Mouse (Mus musculus) G1E (cell line): ENCODE data around the gene Grik3. TPM values are rescaled to one million over a fixed set of nuclear protein-coding genes. Genes with fewer than 3 reads are reported as not detected.

Experiments used
- ATAC-seq: 2 replicates; pipeline ENCODE4 v1.8.0; 2016; ENCODE audit warnings: mild to moderate bottlenecking; ENCODE audit not compliant: insufficient number of reproducible peaks, poor library complexity, low FRiP score, severe bottlenecking; ENCODE audit errors: extremely low read depth
- DNase-seq: peaks from one replicate; pipeline ENCODE4 v3.0.0; 2012; ENCODE audit warnings: low spot score
- H3K27me3 ChIP-seq: 2 replicates; pipeline ENCODE4 v1.6.1; 2012; ENCODE audit warnings: mild to moderate bottlenecking, low read length, inconsistent platforms; ENCODE audit not compliant: insufficient read depth
- H3K36me3 ChIP-seq: replicated peaks from 2 replicates; pipeline ENCODE3; 2012; ENCODE audit warnings: mild to moderate bottlenecking, inconsistent platforms
- H3K4me1 ChIP-seq: 2 replicates; pipeline ENCODE4 v1.6.1; 2012; ENCODE audit warnings: low read depth, low read length, inconsistent platforms, mixed read lengths; ENCODE audit not compliant: insufficient read depth
- H3K4me3 ChIP-seq: 2 replicates; pipeline ENCODE4 v1.5.1; 2012; ENCODE audit warnings: low read depth, mild to moderate bottlenecking, inconsistent platforms, low read length, moderate library complexity, mixed read lengths
- H3K9me3 ChIP-seq: replicated peaks from 2 replicates; pipeline ENCODE4 v1.6.1; 2012; ENCODE audit warnings: inconsistent platforms
- CTCF ChIP-seq: IDR thresholded peaks from 2 replicates; pipeline ENCODE4 v1.5.1; 2012; ENCODE audit warnings: low read depth, low read length, inconsistent platforms, mixed read lengths
- GATA1 ChIP-seq: IDR thresholded peaks from 2 replicates; pipeline ENCODE4 v1.6.1; 2012; ENCODE audit warnings: borderline replicate concordance, low read length, inconsistent platforms, mixed read lengths
- GATA2 ChIP-seq: IDR thresholded peaks from 2 replicates; pipeline ENCODE4 v1.6.1; 2012; ENCODE audit warnings: low read depth, low read length, inconsistent platforms, borderline replicate concordance
- POLR2AphosphoS5 ChIP-seq: IDR thresholded peaks from 2 replicates; pipeline ENCODE4 v1.6.1; 2012; ENCODE audit warnings: low read depth, low read length, inconsistent platforms; ENCODE audit not compliant: insufficient replicate concordance
- TAL1 ChIP-seq: conservative IDR thresholded peaks from 2 replicates; pipeline ENCODE4 v1.6.1; 2012; ENCODE audit warnings: low read depth, low read length, inconsistent platforms, mixed read lengths
- polyA plus RNA-seq: library from polyadenylated mRNA; stranded (reverse); fragments of >175 nt; gene quantifications from 2 replicates; pipeline ENCODE4 v1.2.3, GENCODE M21; 2012
- total RNA-seq, 2 experiments: library from RNA; stranded (forward) in 1 of 2; stranded (reverse) in 1 of 2; fragments of 200-1000 nt in 1 of 2; fragments of >200 nt in 1 of 2; fragmentation: Nextera tagmentation in 1 of 2; gene quantifications; 2 replicates each; pipeline ENCODE4 v1.2.3; 2014 to 2017

Gene Grik3
- total and polyA plus RNA-seq, 3 experiments: 0.05 TPM; not detected in 2

DNA sequence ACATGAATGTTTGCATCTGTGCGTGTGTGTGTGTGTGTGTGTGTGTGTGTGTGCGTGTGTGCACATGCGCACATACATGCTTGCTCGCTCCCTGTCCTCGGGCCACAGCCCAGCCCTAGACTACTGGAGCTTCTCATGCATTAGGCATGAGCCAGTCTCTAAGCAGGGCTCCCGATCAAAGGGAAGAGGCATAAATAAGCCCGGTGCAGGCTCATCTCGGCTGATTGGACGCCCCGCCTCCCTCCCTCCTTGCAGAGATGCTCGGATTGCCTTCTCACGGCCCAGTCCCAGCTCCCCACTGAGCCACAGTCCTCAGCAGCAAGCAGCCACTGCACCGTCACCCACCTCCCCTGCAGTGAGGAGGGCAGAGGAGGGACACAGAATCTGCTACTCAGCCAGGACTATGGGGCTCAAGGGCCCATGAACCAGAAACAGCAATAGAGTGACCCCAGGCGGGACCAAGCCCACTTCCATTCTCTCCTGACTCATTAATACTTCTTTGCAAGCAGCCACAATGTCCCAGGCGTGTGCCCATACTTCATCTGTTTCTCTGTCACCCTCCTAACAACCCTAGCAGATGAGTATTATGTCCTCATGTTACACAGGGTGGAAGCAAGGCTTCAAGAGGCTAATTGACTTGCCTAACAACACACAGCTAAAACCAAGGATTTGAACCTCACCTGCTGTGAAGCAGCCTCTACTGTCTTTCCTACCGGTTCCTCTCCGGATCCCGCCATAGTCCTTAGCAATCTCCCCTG is 205.9 kb downstream of the Grik3 start:
- DNase-seq (no peak), ATAC-seq (no peak)
- no peaks in the 10 kb centered on the region for H3K4me1 ChIP-seq
- peaks cover 85% of the 10 kb centered on the region for H3K9me3 ChIP-seq
- no peak for TF ChIP-seq POLR2AphosphoS5
- TF ChIP-seq GATA1: no peak
- TF ChIP-seq GATA2: no peak
- H3K27me3 ChIP-seq: no peaks in the 10 kb centered on the region
- no peaks in the 10 kb centered on the region for H3K36me3 ChIP-seq
- H3K4me3 ChIP-seq: no peak overlapping the region; the same call in 1 of the 2 replicates

DNA sequence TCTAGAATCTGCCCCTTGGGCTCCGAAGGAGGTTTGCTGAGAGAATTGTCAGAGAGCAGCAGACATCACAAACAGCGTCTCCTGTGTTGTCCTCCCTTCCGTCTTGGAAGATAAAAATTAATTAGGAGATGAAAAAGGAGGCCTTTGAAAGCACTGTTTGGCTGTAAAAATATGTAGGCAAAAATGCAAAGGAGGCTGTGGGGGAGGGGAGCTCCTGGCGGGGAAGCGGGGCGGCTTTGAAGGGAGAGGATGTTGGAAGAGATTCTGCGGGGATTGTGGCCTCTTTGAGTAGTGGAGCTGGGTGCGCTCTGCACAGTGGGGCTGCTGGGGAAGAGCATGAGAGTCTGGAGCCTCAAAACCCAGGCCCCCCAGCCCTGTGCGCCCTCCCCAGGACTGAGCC is 207.1 kb downstream of the Grik3 start:
- Histone ChIP-seq H3K36me3 (no peaks in the 10 kb centered on the region), H3K4me3 (no peak overlapping the region), H3K27me3 (no peaks in the 10 kb centered on the region; the same call in 1 of the 2 replicates), H3K4me1 (no peaks in the 10 kb centered on the region), H3K9me3 (peaks cover 88% of the 10 kb centered on the region)
- no peak for ATAC-seq
- no peak for TF ChIP-seq CTCF
- no peak for TF ChIP-seq POLR2AphosphoS5
- no peak for TF ChIP-seq TAL1
- TF ChIP-seq GATA2: no peak
- TF ChIP-seq GATA1: no peak
- no peak for DNase-seq

DNA sequence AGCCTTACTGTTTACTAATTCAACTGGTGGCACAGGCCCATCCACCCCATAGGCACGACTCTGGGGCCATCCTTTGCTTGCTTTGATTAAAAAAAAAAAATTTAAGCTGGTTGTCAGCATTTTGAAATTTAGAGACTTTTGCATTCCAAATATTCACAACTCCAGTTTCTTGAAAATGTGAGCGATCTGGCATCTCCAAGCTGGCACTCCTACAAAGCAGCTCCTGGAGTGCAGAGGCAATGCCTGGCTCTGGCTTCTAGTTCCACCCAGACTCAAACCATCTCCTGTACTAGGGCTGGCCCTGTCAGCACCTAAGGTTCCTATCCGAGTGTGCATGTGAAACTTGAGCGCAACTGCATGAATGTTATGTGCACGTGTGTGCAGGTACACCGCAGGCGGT is 208.6 kb downstream of the Grik3 start:
- ATAC-seq: no peak
- TF ChIP-seq GATA2 (no peak), GATA1 (no peak), CTCF (no peak), TAL1 (no peak), POLR2AphosphoS5 (no peak)
- Histone ChIP-seq H3K9me3 (peaks cover 91% of the 10 kb centered on the region), H3K4me3 (no peak overlapping the region), H3K27me3 (no peaks in the 10 kb centered on the region; the same call in 1 of the 2 replicates), H3K36me3 (no peaks in the 10 kb centered on the region), H3K4me1 (no peaks in the 10 kb centered on the region)
- DNase-seq: no peak

DNA sequence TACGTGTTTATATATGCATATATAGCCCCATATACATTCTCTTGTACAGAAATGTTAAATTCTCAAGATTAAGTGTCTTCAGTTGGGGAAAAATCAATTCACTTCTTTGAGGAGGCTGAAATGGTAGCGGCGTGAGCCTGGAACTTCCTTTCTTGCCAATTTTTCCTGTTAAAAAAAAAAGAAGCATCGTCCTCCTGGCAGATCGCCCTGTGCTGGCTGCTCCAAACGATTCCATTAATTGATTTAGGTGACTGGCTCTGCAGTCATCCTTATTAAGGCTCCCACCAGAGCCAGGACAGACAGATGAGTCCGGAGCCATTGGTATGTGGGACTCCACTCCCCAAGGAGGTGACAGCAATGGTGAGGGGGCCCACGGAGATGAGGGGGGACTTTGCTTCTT is 209.8 kb downstream of the Grik3 start:
- Histone ChIP-seq H3K27me3 (no peaks in the 10 kb centered on the region; the same call in 1 of the 2 replicates), H3K9me3 (peaks cover 94% of the 10 kb centered on the region), H3K36me3 (no peaks in the 10 kb centered on the region), H3K4me1 (no peaks in the 10 kb centered on the region), H3K4me3 (no peak overlapping the region)
- DNase-seq (no peak), ATAC-seq (no peak)
- TF ChIP-seq CTCF (no peak), GATA1 (no peak), GATA2 (no peak), TAL1 (no peak), POLR2AphosphoS5 (no peak)

DNA sequence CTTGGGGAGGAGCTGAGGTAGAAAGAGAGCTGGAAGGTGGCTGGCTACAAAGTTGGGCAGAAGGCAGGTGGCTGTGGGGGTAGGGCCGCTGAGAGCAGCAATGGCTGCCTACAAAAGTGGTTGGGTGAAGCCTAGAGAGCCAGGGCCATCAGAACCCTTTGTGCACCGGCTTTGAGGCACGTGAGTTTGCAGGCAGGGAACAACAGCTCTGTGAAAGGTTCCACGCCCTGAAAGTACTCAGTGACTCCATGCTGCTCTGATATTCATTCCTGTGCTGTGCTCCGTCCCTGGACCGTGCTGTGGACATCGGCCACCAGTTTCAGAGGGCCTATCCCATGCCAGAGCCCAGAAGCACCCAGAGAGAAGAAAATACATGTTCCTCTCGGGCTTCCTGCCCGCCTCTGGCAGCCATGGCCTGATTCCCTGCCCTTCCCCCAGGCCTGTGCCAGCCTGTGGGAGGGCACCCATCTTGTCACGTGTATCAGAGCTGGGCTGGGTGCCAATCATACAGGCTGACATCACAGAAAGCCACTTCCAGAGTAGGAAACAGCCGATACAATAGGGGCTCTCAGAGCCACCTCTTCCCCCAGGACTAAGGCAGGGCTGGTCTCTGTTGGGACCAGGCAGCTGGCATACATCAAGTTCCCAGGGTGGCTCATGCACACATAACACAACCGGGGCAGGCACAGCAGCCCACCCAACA is 212.3 kb downstream of the Grik3 start:
- Histone ChIP-seq H3K27me3 (no peaks in the 10 kb centered on the region; the same call in 1 of the 2 replicates), H3K4me3 (no peak overlapping the region)

DNA sequence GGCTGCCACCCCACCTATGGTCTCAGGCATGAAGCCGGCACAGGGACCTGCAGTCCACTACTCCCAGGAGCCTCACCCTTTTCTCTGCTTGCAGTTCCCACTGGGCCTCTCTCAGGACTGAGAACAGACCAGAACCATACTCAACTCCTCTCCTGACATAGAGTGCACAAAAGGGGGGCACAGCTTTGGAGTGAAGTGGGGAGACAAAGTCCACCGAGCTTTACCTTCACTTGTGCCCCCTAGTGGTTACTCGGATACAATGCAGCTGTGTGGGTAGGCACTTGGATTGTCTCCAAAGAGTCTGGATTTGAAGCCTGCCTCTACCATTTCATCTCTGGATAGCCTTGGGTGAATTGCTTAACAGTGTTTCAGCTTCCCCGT is 212.8 kb downstream of the Grik3 start:
- ATAC-seq (no peak), DNase-seq (no peak)
- TF ChIP-seq TAL1: no peak
- no peak for TF ChIP-seq GATA1
- TF ChIP-seq POLR2AphosphoS5: no peak
- no peak for TF ChIP-seq GATA2
- no peak for TF ChIP-seq CTCF
- no peak overlapping the region for H3K4me3 ChIP-seq
- no peaks in the 10 kb centered on the region for H3K4me1 ChIP-seq
- H3K27me3 ChIP-seq: no peaks in the 10 kb centered on the region; the same call in 1 of the 2 replicates
- no peaks in the 10 kb centered on the region for H3K36me3 ChIP-seq
- H3K9me3 ChIP-seq: peaks cover 90% of the 10 kb centered on the region

More for the DNA sequence above, 212.3 kb downstream of the Grik3 start:
- H3K9me3 ChIP-seq: peaks cover 90% of the 10 kb centered on the region
- no peak for DNase-seq
- H3K36me3 ChIP-seq: no peaks in the 10 kb centered on the region
- no peaks in the 10 kb centered on the region for H3K4me1 ChIP-seq
- TF ChIP-seq POLR2AphosphoS5: no peak
- no peak for TF ChIP-seq CTCF
- TF ChIP-seq GATA2: no peak
- TF ChIP-seq GATA1: no peak
- no peak for TF ChIP-seq TAL1
- no peak for ATAC-seq
